Mouse (Mus musculus) urinary bladder, postnatal 0 days (tissue): ENCODE data around the gene Krtap3-3. TPM values are rescaled to one million over a fixed set of nuclear protein-coding genes. Genes with fewer than 3 reads are reported as not detected.

Experiments
- polyA plus RNA-seq: library from polyadenylated mRNA; unstranded; fragments of >200 nt; fragmentation: Nextera tagmentation; extraction: Ambion mirVana; gene quantifications from 2 replicates; pipeline ENCODE4 v1.2.1, GENCODE M21; 2015

Gene Krtap3-3
- polyA plus RNA-seq, result not detected in 2 replicates

GRCm38 (mm10) chr11:99550765-99551164, at the start of gene Krtap3-3:
Gene Krtap3-3 (minus strand): TSS chr11:99550865.

GRCm38 (mm10) chr11:99597742-99598141, 47.1 kb upstream of the Krtap3-3 start, which contains the start of gene Krtap9-3:
Gene Krtap9-3 (minus strand): TSS chr11:99598105.

GRCm38 (mm10) chr11:99590981-99591380, 40.3 kb upstream of the Krtap3-3 start, which contains the start of gene Krtap1-3:
Gene Krtap1-3 (minus strand): TSS chr11:99591339.

GRCm38 (mm10) chr11:99583245-99583704, 32.6 kb upstream of the Krtap3-3 start, which contains the start of gene Krtap1-4:
Gene Krtap1-4 (minus strand): TSS chr11:99583654.

GRCm38 (mm10) chr11:99580636-99581035, 30.0 kb upstream of the Krtap3-3 start, which contains the start of gene Krtap1-5:
Gene Krtap1-5 (minus strand): TSS chr11:99581016.

GRCm38 (mm10) chr11:99566530-99566929, 15.9 kb upstream of the Krtap3-3 start, which contains the start of gene Krtap3-1:
Gene Krtap3-1 (minus strand): TSS chr11:99566630.

GRCm38 (mm10) chr11:99559366-99559765, 8.7 kb upstream of the Krtap3-3 start, which contains the start of gene Gm11939:
Gene Gm11939 (minus strand): TSS chr11:99559466.

GRCm38 (mm10) chr11:99556753-99557152, 6.1 kb upstream of the Krtap3-3 start, which contains the start of gene Krtap3-2:
Gene Krtap3-2 (minus strand): TSS chr11:99556853.

GRCm38 (mm10) chr11:99521288-99521860, 29.3 kb downstream of the Krtap3-3 start, which contains the start of gene Krt39:
Gene Krt39 (minus strand): TSS chr11:99521338.

Other genes with a start within 250 kb of the Krtap3-3 start
- 0.12 TPM in 1 of 2 replicates, not detected in the other for gene Krt25, start 227.9 kb downstream of the Krtap3-3 start, polyA plus RNA-seq
- not detected in 2 replicates for gene Krt26, start 212.9 kb downstream of the Krtap3-3 start, polyA plus RNA-seq
- not detected in 2 replicates for gene Krt27, start 199.8 kb downstream of the Krtap3-3 start, polyA plus RNA-seq
- 0.10 TPM in 1 of 2 replicates, not detected in the other for gene Krt28, start 176.0 kb downstream of the Krtap3-3 start, polyA plus RNA-seq
- gene Krt10, start 161.5 kb downstream of the Krtap3-3 start, polyA plus RNA-seq, result 13.5 and 14.5 TPM in 2 replicates
- not detected in 2 replicates for gene Krt12, start 128.6 kb downstream of the Krtap3-3 start, polyA plus RNA-seq
- 71.7 and 82.2 TPM in 2 replicates for gene Krt20, start 112.7 kb downstream of the Krtap3-3 start, polyA plus RNA-seq
- 2.6 and 3.4 TPM in 2 replicates for gene Krt23, start 57.7 kb downstream of the Krtap3-3 start, polyA plus RNA-seq
- gene Krt39, start 29.5 kb downstream of the Krtap3-3 start, polyA plus RNA-seq, result not detected in 2 replicates
- gene Krt40, start 7.7 kb downstream of the Krtap3-3 start, polyA plus RNA-seq, result not detected in 2 replicates
- gene Krtap3-2, start 6.0 kb upstream of the Krtap3-3 start, polyA plus RNA-seq, result not detected in 2 replicates
- not detected in 2 replicates for gene Gm11939, start 8.6 kb upstream of the Krtap3-3 start, polyA plus RNA-seq
- not detected in 2 replicates for gene Krtap3-1, start 15.8 kb upstream of the Krtap3-3 start, polyA plus RNA-seq
- 0.12 TPM in 1 of 2 replicates, not detected in the other for gene Krtap1-5, start 30.2 kb upstream of the Krtap3-3 start, polyA plus RNA-seq
- not detected in 2 replicates for gene Krtap1-4, start 32.8 kb upstream of the Krtap3-3 start, polyA plus RNA-seq
- gene Krtap1-3, start 40.5 kb upstream of the Krtap3-3 start, polyA plus RNA-seq, result not detected in 2 replicates
- gene Krtap9-3, start 47.2 kb upstream of the Krtap3-3 start, polyA plus RNA-seq, result not detected in 2 replicates
- not detected in 2 replicates for gene Gm11938, start 52.4 kb upstream of the Krtap3-3 start, polyA plus RNA-seq
- gene Gm11937, start 59.3 kb upstream of the Krtap3-3 start, polyA plus RNA-seq, result not detected in 2 replicates
- not detected in 2 replicates for gene Krtap2-4, start 64.0 kb upstream of the Krtap3-3 start, polyA plus RNA-seq
- not detected in 2 replicates for gene Gm11562, start 69.6 kb upstream of the Krtap3-3 start, polyA plus RNA-seq
- gene Krtap4-1, start 77.4 kb upstream of the Krtap3-3 start, polyA plus RNA-seq, result not detected in 2 replicates
- not detected in 2 replicates for gene Krtap4-2, start 84.2 kb upstream of the Krtap3-3 start, polyA plus RNA-seq
- not detected in 2 replicates for gene Krtap4-7, start 93.2 kb upstream of the Krtap3-3 start, polyA plus RNA-seq
- gene Gm11555, start 99.4 kb upstream of the Krtap3-3 start, polyA plus RNA-seq, result not detected in 2 replicates
- gene Gm11563, start 108.1 kb upstream of the Krtap3-3 start, polyA plus RNA-seq, result not detected in 2 replicates
- not detected in 2 replicates for gene Krtap4-6, start 115.1 kb upstream of the Krtap3-3 start, polyA plus RNA-seq
- not detected in 2 replicates for gene Gm14190, start 139.9 kb upstream of the Krtap3-3 start, polyA plus RNA-seq
- not detected in 2 replicates for gene Gm14180, start 183.4 kb upstream of the Krtap3-3 start, polyA plus RNA-seq
- not detected in 2 replicates for gene Gm11595, start 222.0 kb upstream of the Krtap3-3 start, polyA plus RNA-seq
- gene Krtap4-8, start 229.8 kb upstream of the Krtap3-3 start, polyA plus RNA-seq, result not detected in 2 replicates
- gene Krtap4-9, start 234.3 kb upstream of the Krtap3-3 start, polyA plus RNA-seq, result not detected in 2 replicates
- gene Gm11596, start 242.6 kb upstream of the Krtap3-3 start, polyA plus RNA-seq, result not detected in 2 replicates
- not detected in 2 replicates for gene Gm11569, start 248.1 kb upstream of the Krtap3-3 start, polyA plus RNA-seq